Mouse (Mus musculus) forebrain, embryonic 14.5 days (tissue): Measurements from ENCODE around the gene Arhgap24. TPM values are rescaled to one million over a fixed set of nuclear protein-coding genes. Genes with fewer than 3 reads are reported as not detected.
A peak's percentile ranks its signal among the peaks of the same experiment; 100 is the strongest.

ENCODE experiments used
- ATAC-seq: fragments of 200-750 bp; cut with Nextera tagmentation; 2 replicates; pipeline ENCODE4 v1.8.0; 2017; ENCODE audit warnings: mild to moderate bottlenecking, moderate library complexity
- DNase-seq: peaks from one replicate; pipeline ENCODE4 v3.0.0-alpha.2; 2015; ENCODE audit warnings: low spot score
- H3K27ac ChIP-seq: fragments of 300-500 bp; sonication (generic); 2 replicates; pipeline ENCODE4 v1.5.1; 2014; ENCODE audit warnings: low read depth, mild to moderate bottlenecking, control low read depth, low read length, moderate library complexity
- H3K27me3 ChIP-seq: fragments of 300-500 bp; sonication (generic); replicated peaks from 2 replicates; pipeline ENCODE4 v1.6.1; 2014; ENCODE audit warnings: low read length, control low read depth, mixed read lengths; ENCODE audit not compliant: control insufficient read depth, insufficient read depth
- H3K36me3 ChIP-seq: fragments of 300-500 bp; sonication (generic); 2 replicates; pipeline ENCODE4 v1.6.1; 2014; ENCODE audit warnings: low read length, control low read depth; ENCODE audit not compliant: control insufficient read depth, insufficient read depth
- H3K4me1 ChIP-seq: fragments of 300-500 bp; sonication (generic); 2 replicates; pipeline ENCODE4 v1.6.1; 2014; ENCODE audit warnings: antibody characterized with exemption, low read length, control low read depth; ENCODE audit not compliant: control insufficient read depth, insufficient read depth
- H3K4me2 ChIP-seq: fragments of 300-500 bp; sonication (generic); 2 replicates; pipeline ENCODE4 v1.6.1; 2014; ENCODE audit warnings: mild to moderate bottlenecking, control low read depth, low read length
- H3K4me3 ChIP-seq: fragments of 300-500 bp; sonication (generic); 2 replicates; pipeline ENCODE4 v1.5.1; 2014; ENCODE audit warnings: low read depth, low read length, control low read depth
- H3K9ac ChIP-seq: fragments of 300-500 bp; sonication (generic); 2 replicates; pipeline ENCODE4 v1.6.1; 2014; ENCODE audit warnings: mild to moderate bottlenecking, low read length, control low read depth, moderate library complexity
- H3K9me3 ChIP-seq: fragments of 300-500 bp; sonication (generic); replicated peaks from 2 replicates; pipeline ENCODE4 v1.6.1; 2016; ENCODE audit warnings: low read length, control low read depth, mixed read lengths; ENCODE audit not compliant: control insufficient read depth
- WGBS: fragments of 180-500 bp; shearing (Covaris S2); extraction: QIAGEN DNeasy Blood & Tissue Kit; methylation state at CpG from one replicate; pipeline ENCODE4 v1.1.7; 2014; 5-methylcytosine and 5-hydroxymethylcytosine counted together
- polyA plus RNA-seq: library from polyadenylated mRNA; unstranded; fragments of >200 nt; fragmentation: Nextera tagmentation; extraction: Ambion mirVana; gene quantifications from 2 replicates; pipeline ENCODE4 v1.2.1, GENCODE M21; 2014

The Arhgap24 gene
- polyA plus RNA-seq, 1 experiment from 2014 or later = 3.7 TPM

DNA sequence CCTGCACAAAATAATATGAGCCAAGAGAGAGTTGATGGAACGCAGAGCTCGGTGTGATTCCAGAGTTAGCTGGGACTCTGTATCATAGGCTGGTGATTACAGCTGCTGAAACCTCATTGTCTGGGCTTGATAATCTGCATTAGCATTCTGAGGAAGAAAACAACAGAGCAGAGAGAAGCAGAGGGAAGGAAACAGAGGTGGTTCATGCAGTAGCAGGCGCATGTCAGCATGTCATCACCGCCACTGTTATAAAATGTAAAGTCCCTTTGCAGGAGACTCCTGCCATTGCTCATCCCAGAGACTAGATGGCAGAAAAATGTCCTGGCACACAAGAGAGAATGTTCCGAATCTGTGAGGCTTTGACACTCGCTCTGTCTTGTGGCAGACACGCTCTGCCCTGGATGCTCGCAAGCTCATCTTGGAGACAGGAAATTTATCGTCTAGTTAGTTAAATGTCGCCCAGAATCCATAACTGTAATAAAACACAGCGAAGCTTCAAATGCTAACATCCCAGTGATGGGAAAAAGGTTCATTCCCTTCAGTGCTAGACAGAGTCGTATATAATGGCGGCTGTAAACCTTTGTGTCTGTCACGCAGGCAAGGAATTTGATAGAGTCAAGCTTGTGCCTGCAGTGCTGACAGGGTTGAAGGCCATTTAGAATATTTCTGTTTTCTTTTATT lies 407.4 kb downstream of the Arhgap24 start:
- DNase-seq (no peak), ATAC-seq (no peak)
- Histone ChIP-seq H3K36me3 (no peaks in the 10 kb centered on the region), H3K27ac (no peak overlapping the region), H3K4me1 (no peaks in the 10 kb centered on the region), H3K9ac (no peak overlapping the region), H3K4me3 (no peak overlapping the region), H3K4me2 (no peak overlapping the region), H3K27me3 (no peaks in the 10 kb centered on the region), H3K9me3 (no peaks in the 10 kb centered on the region)
- WGBS = 85% methylated on average over 14 of the region's 14 CpGs

DNA sequence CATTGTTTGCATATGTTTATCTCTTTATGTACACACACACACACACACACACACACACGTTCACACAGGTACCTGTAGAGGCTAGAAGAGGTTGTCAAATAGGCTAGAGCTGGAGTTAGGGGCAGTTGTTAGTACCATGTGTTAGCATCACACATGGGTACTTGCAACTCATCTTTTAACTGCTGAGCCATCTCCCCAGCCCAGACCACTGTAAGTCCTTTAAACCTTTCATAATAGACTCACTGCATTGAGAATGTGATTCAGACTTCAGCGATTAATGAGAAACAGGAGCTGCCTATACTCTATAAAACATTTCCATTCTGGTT lies 407.9 kb downstream of the Arhgap24 start:
- no peaks in the 10 kb centered on the region for H3K27me3 ChIP-seq
- no peaks in the 10 kb centered on the region for H3K9me3 ChIP-seq
- WGBS = 84% methylated on average over 2 of the region's 2 CpGs
- no peaks in the 10 kb centered on the region for H3K36me3 ChIP-seq
- H3K9ac ChIP-seq = no peak overlapping the region
- H3K4me3 ChIP-seq = no peak overlapping the region
- ATAC-seq (no peak), DNase-seq (no peak)
- no peaks in the 10 kb centered on the region for H3K4me1 ChIP-seq
- no peak overlapping the region for H3K27ac ChIP-seq
- H3K4me2 ChIP-seq = no peak overlapping the region

DNA sequence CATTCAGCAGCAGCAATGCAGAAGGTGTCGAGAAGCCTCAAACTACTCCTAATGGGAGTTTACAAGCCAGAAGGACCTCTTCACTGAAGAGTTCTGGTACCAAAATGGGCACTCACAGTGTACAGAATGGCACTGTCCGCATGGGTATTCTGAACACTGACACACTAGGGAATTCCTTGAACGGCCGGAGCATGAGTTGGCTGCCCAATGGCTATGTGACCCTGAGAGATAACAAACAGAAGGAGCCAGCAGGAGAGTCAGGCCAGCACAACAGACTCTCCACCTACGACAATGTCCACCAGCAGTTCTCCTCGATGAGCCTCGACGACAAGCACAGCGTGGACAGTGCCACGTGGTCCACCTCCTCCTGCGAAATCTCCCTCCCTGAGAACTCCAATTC lies 411.0 kb downstream of the Arhgap24 start:
- DNase-seq = no peak
- Histone ChIP-seq H3K9me3 (no peaks in the 10 kb centered on the region), H3K36me3 (no peaks in the 10 kb centered on the region), H3K9ac (no peak overlapping the region), H3K27me3 (no peaks in the 10 kb centered on the region), H3K4me1 (no peaks in the 10 kb centered on the region), H3K4me2 (no peak overlapping the region), H3K4me3 (no peak overlapping the region), H3K27ac (no peak overlapping the region)
- WGBS = 97% methylated on average over 11 of the region's 11 CpGs
- no peak for ATAC-seq

DNA sequence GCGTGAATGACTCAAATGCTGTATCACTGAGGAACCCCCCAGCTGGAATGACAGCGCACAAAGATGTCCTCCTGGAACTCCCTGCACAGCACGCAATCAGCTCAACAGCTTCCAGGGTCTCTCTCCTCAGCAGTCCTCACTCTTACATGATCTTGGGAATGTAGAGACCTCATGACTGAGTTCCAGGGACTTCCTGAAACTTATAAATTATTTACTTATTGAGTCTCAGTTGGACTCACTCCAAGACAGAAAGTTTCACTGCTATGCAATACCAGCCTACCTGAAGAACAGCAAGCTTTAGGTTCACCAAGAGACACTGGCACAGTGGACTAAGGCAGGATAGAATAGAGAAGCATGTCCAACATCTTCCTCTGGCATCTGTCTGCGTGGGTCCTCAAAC lies 417.1 kb downstream of the Arhgap24 start:
- no peak overlapping the region for H3K9ac ChIP-seq
- 94% methylated on average over 4 of the region's 4 CpGs for WGBS
- H3K36me3 ChIP-seq = no peaks in the 10 kb centered on the region
- DNase-seq = no peak
- no peaks in the 10 kb centered on the region for H3K9me3 ChIP-seq
- no peaks in the 10 kb centered on the region for H3K27me3 ChIP-seq
- H3K4me1 ChIP-seq = no peaks in the 10 kb centered on the region
- H3K27ac ChIP-seq = no peak overlapping the region
- no peak overlapping the region for H3K4me3 ChIP-seq
- H3K4me2 ChIP-seq = no peak overlapping the region
- ATAC-seq = no peak

DNA sequence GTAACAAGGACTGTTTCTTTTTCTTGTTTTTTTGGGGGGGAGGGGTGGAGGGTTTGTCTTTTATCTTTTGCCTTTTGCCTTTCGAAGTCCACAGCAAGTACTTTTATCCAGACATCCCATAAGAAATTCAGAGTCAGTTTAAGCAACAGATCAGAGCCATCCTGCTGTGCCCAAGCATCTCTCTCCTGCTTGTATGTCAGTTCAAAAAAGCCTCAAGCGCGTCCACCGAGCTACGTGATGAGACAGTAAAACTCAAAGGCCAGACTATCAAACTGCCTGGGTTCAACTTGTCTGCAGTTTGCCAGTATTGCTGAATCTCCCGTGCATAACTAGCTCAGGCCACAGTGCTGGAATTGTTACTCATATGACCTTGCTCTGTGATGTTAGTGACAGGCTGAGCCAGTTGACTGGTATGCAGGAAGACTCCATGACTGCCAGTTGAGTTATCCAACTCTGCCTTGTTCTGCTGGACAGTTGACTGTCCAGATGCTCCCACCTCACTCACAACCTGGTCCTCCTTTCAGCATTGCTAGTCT lies 418.6 kb downstream of the Arhgap24 start:
- no peak for ATAC-seq
- H3K9ac ChIP-seq = no peak overlapping the region
- 83% methylated on average over 6 of the region's 6 CpGs for WGBS

DNA sequence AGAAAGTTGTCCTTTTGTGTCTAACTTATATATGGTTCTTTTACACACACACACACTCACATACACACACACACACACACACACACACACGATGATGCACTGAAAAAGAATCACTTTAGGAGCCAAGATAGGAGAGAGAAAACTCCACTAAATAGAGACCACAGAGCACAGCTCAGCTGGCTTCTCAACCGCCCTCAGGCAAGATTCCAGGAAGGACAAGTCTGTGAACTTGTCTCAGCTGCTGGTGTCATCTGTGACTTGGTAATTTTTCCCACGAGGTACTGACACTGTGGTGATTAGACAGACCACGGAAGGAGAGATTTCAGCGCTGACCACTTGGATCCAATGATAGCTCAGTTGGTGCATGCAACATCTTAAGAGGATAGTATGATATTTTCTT lies 420.0 kb downstream of the Arhgap24 start:
- no peak overlapping the region for H3K4me3 ChIP-seq
- DNase-seq = no peak

More for the DNA sequence above, 418.6 kb downstream of the Arhgap24 start:
- no peaks in the 10 kb centered on the region for H3K27me3 ChIP-seq
- no peaks in the 10 kb centered on the region for H3K36me3 ChIP-seq
- DNase-seq = no peak
- no peak overlapping the region for H3K4me3 ChIP-seq
- H3K27ac ChIP-seq = no peak overlapping the region
- no peak overlapping the region for H3K4me2 ChIP-seq
- H3K9me3 ChIP-seq = no peaks in the 10 kb centered on the region
- H3K4me1 ChIP-seq = no peaks in the 10 kb centered on the region

DNA sequence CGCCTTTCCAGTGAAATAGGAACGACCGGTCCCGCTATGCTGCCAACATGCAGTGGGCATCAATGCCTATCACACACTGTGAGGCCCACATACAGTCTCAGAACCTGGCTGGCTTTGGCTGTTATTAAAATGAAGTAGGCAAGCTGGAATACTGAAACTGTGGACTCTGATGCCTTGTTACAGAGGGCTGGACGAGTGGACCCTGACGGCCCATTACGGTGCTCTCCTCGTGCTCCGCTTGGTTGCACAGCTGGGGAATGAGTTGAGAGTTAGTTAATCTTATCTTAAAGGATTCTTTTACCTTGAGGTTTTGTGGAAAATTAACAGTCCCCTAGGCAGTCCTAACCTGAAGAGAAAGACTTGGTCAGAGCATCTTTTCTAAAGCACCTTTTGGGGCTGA lies 422.3 kb downstream of the Arhgap24 start:
- 85% methylated on average over 9 of the region's 9 CpGs for WGBS
- Histone ChIP-seq H3K4me2 (no peak overlapping the region), H3K9me3 (no peaks in the 10 kb centered on the region), H3K27ac (no peak overlapping the region), H3K4me1 (peaks cover 6% of the 10 kb centered on the region; the same call in 1 of the 2 replicates), H3K36me3 (no peaks in the 10 kb centered on the region), H3K27me3 (no peaks in the 10 kb centered on the region), H3K9ac (no peak overlapping the region), H3K4me3 (no peak overlapping the region)
- no peak for DNase-seq
- no peak for ATAC-seq

More for the DNA sequence above, 420.0 kb downstream of the Arhgap24 start:
- ATAC-seq = no peak
- Histone ChIP-seq H3K9ac (no peak overlapping the region), H3K27ac (no peak overlapping the region), H3K36me3 (no peaks in the 10 kb centered on the region), H3K27me3 (no peaks in the 10 kb centered on the region), H3K4me1 (0 out of 2 replicates have a peak, but pooled peaks cover 2% of the 10 kb centered on the region), H3K9me3 (no peaks in the 10 kb centered on the region), H3K4me2 (no peak overlapping the region)
- WGBS = 86% methylated on average over 5 of the region's 5 CpGs

DNA sequence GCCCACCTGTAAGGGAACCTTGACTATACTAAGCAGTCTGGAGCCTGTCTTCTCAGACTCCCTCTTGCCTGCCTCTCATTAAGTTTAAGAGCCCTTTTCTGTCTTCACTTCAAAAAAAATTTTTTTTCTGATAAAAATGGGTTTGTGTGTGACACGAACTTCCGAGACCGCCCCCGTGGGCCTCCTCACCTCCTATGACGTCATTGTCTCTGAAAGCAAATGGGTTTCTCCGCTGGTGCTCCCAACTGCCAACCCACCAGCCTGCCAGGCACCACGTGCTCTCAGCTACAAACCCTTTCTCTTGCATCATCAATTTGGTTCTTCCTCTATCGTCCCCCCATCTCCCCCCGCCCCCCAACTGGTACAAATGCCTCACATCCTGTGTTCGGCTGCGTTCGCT lies 422.9 kb downstream of the Arhgap24 start:
- ATAC-seq = no peak
- Histone ChIP-seq H3K4me2 (no peak overlapping the region), H3K27me3 (no peaks in the 10 kb centered on the region), H3K4me3 (no peak overlapping the region), H3K4me1 (peaks cover 6% of the 10 kb centered on the region; the same call in 1 of the 2 replicates), H3K9me3 (no peaks in the 10 kb centered on the region), H3K36me3 (no peaks in the 10 kb centered on the region), H3K27ac (no peak overlapping the region), H3K9ac (no peak overlapping the region)
- WGBS = 86% methylated on average over 12 of the region's 12 CpGs
- DNase-seq = no peak

DNA sequence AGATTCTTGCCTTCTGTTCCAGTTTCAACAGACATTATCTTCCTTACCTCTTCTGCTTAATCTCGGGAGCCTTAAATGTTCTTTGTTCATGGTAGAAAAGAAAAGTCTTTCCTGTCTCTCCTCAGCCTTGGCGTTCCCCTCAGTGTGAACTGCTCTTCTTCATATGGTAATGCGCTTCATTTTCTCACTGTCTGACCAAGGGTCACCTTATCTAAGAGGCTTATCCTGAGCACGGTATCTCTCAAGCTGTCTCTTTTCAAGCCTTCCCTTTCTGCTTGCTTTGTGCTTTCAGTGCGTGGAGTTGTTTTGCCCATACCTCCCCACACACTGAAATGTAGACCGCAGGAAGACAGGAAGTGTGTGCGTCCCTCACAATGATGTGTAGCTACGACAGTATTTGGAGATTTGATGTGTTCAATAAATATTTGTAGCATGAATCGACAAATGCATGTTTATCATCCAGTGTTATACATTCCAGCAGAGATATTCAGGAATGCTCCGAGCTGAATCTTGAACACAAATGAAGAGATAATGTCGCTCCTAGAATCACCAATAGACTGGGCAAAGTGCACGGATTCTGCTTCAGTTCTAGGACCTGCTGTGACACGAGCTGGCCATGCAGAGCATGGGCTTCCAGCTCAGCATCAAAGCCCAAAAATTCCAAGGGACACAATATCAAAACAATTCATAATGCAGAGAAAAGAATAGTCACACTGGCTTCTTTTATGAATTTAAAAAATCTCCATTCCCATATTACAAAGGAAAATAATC lies 424.4 kb downstream of the Arhgap24 start:
- ATAC-seq (0 out of 2 replicates have a peak, but pooled peaks have one; percentile 18), DNase-seq (peak; percentile 21)
- WGBS = 55% methylated on average over 13 of the region's 13 CpGs
- H3K9me3 ChIP-seq = no peaks in the 10 kb centered on the region
- no peak overlapping the region for H3K9ac ChIP-seq
- no peak overlapping the region for H3K4me3 ChIP-seq
- no peaks in the 10 kb centered on the region for H3K27me3 ChIP-seq
- H3K4me1 ChIP-seq = peaks cover 6% of the 10 kb centered on the region; the same call in 1 of the 2 replicates
- no peak overlapping the region for H3K4me2 ChIP-seq
- H3K27ac ChIP-seq = peak overlapping the region; percentile 35; the same call in 1 of the 2 replicates
- H3K36me3 ChIP-seq = no peaks in the 10 kb centered on the region
